Mouse (Mus musculus): Measurements from ENCODE around the gene Psph.
A peak's percentile ranks its signal among the peaks of the same experiment; 100 is the strongest.

Psph gene

DNA sequence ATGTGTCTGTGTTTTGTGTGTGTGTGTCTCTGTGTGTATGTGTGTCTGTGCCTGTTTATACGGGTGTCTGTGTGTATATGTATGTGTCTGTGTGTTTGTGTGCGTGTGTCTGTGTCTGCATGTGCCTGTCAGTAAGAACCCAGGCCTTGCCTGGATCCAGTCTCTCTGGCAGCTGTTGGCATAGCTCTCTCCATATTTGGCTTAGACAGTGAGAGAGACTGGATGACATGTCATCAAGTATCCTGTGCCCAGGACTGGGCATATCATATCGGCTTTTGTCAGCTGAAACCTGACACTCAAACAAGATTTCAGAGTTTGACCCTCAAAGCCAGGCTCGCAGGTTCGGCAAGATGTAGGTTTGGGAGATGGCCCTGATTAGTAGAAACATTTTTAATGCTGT is 56.2 kb downstream of the Psph start:
- no peak for DNase-seq

- DNase-seq: no peak
These were observed 56.9 kb downstream of the Psph start for GRCm38 (mm10) chr5:129730344-129730743.

DNA sequence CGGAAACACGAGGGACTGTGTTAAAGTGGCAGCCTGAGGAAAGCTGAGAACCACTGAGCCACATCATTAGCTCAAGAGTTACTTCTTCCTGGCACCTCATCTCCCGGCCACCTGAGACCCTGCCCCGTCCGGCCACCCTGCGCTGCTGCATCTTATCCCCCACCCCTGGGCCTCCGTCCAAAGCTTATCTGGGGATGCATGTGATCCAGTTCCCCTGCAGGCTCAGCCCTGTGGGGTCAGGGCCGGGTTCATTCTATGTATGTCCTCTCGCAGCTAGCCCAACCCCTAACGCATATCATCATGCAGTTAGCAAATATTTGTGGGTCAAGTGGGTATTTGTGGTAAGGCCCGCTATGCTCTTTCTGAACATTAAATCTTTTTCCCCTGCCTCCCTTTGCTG is 58.0 kb downstream of the Psph start:
- DNase-seq: no peak

DNA sequence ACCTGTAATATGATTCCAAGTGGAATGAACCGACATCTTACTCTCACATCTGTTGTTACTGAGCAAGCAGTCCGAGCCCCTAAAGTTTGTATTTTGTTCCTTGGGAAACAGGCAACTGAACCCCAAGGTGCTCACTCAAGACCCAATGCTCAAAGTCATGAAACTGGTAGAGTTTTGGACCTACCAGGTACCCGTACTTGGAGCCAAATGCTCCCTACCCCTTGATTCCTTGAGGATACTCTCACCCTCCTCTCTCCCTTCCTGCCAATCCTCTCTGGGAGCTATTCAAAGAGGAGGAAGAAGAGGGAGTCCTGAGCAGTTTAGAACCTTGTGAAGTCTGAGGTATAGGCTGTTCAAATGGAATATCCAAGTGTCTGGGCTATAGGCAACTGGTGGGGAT is 60.5 kb downstream of the Psph start:
- DNase-seq: no peak

DNA sequence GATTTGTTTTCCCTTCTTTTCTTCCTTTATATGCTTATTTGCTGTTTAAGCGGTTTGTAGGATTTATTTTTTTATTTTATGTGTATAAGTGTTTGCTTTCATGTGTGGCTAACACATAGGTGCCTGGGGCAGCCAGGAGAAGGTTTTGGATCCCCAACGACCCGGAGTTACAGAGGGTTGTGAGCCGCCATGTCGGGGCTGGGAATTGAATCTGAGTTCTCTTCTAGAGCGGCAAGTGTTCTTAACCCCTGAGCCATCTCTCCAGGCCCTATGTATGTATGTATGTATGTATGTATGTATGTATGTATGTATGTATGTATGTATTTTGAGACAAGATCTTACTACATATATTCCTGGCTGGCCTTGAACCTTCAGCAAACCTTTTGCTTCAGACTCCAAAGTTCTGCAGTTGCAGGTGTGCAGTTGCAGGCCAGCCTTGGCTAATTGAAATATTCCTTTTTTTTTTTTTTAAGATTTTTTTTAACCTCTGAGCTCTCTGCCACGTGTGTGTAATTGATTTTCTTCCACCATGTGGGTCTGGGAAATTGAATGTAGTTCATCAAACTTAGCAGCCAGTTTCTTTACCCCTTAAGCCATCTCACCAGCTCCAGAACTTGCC is 61.4 kb downstream of the Psph start:
- DNase-seq: peak; percentile 27 to 28

- DNase-seq: peak; percentile 95 to 96
These were observed 62.1 kb downstream of the Psph start, which contains the start of gene Nipsnap2 for GRCm38 (mm10) chr5:129724834-129725773. Gene Nipsnap2 (plus strand): TSS chr5:129725063.

DNA sequence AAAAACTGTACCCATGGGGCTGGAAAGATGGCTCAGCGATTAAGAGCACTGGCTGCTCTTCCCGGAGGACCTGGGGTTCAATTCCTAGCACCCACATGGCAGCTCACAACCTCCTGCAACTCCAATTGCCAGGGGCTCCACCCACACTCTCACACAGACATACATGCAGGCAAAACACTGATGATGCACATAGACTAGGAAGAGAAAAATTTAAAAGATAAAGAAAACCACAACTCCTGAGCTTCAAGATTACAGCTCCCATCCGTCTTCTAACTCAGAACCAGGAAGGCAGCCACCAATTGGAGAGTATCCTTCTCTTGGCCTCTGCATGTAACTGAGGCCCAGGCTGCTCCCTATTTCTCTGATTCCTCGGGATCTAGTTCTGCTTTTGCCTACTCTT is 63.0 kb downstream of the Psph start:
- no peak for DNase-seq

- peak; percentile 21 to 22 for DNase-seq
These were observed 67.1 kb downstream of the Psph start for GRCm38 (mm10) chr5:129720176-129720575.

GRCm38 (mm10) chr5:129717016-129717415 is 70.2 kb downstream of the Psph start:
- DNase-seq: no peak
